Mouse (Mus musculus): ENCODE results near the gene Krtcap2.

DNA sequence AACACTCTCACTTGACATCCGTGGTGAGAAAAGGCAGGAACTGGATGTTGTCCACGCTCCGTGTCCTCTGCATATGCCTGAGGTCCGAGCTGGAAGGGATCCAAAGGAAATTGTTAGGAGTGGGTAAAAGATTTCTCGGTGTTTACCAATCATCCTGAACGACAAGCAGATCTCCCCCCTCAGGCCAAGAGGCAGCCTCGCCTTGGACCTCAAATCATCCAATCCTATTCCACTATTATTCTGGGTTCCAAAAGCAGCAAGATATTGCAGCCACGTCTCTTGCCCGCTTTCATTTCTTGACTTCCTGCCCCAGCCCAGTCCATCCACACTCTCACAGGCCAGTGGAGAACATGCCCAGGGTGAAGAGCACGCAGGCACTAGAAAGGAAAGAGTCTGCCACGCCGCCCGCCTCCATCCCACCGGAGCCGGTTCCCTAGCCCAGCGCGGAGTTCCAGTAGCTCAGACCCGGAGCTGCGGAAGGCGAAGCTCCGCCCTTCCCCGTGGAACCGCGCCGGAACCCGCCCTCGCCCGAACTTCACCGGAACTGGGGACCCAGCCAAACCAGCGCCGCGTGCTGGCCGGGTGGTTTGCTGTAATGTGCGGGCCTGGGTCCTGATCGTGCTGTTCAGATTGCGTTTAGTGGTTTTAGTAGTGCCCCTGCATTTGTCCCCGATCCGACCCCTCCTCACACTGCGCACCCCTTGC lies 24.4 kb downstream of the Krtcap2 start, which contains the start of gene Slc50a1:
- TF ChIP-seq POLR2A (IDR thresholded peaks at IDR 0.05; ENCODE audit: extremely low read depth, insufficient read depth, low read length) (peak; percentile 76), CTCF (IDR thresholded peaks at IDR 0.05; ENCODE audit: extremely low read depth, insufficient read depth, low read length) (0 out of 2 replicates have a peak, but pooled peaks have one; percentile 22)
